Mouse (Mus musculus): ENCODE measurements around the gene Vmn1r43.

- TF ChIP-seq CTCF (IDR thresholded peaks at IDR 0.05; ENCODE audit: control insufficient read depth, insufficient read depth, low read length), result no peak
- no peak for TF ChIP-seq POLR2A (IDR thresholded peaks at IDR 0.05; ENCODE audit: borderline replicate concordance, control insufficient read depth, low read depth, low read length)
Measured at GRCm38 (mm10) chr6:89880867-89881266, 4.7 kb upstream of the Vmn1r43 start.
